Mouse (Mus musculus) hindbrain, embryonic 11.5 days (tissue): ENCODE measurements around the gene Zmym5. TPM values are rescaled to one million over a fixed set of nuclear protein-coding genes. Genes with fewer than 3 reads are reported as not detected.
"Not testable (repeated sequence)": the region's sequence is repeated elsewhere in the genome, so short reads cannot be mapped to it uniquely, and the experiment has no call there.

Experiments
- ATAC-seq: fragments of 200-750 bp; cut with Nextera tagmentation; 2 replicates; pipeline ENCODE4 v1.8.0; 2017; ENCODE audit warnings: mild to moderate bottlenecking, moderate TSS enrichment, moderate library complexity; ENCODE audit not compliant: low FRiP score
- DNase-seq: peaks from one replicate; pipeline ENCODE4 v3.0.0-alpha.2; 2015; ENCODE audit warnings: low spot score
- H3K27ac ChIP-seq: fragments of 300-500 bp; sonication (generic); 2 replicates; pipeline ENCODE4 v1.5.1; 2014; ENCODE audit warnings: mild to moderate bottlenecking, low read depth, low read length
- H3K27me3 ChIP-seq: fragments of 300-500 bp; sonication (generic); 2 replicates; pipeline ENCODE4 v1.6.1; 2014; ENCODE audit warnings: mild to moderate bottlenecking, low read length, moderate library complexity, mixed read lengths; ENCODE audit not compliant: control insufficient read depth, insufficient read depth
- H3K36me3 ChIP-seq: fragments of 300-500 bp; sonication (generic); 2 replicates; pipeline ENCODE4 v1.6.1; 2014; ENCODE audit warnings: mild to moderate bottlenecking, low read length, moderate library complexity, mixed read lengths; ENCODE audit not compliant: control insufficient read depth, insufficient read depth
- H3K4me1 ChIP-seq: fragments of 300-500 bp; sonication (generic); replicated peaks from 2 replicates; pipeline ENCODE4 v1.6.1; 2014; ENCODE audit warnings: low read length, mixed read lengths; ENCODE audit not compliant: control insufficient read depth, insufficient read depth
- H3K4me2 ChIP-seq: fragments of 300-500 bp; sonication (generic); replicated peaks from 2 replicates; pipeline ENCODE4 v1.6.1; 2014; ENCODE audit warnings: mild to moderate bottlenecking, low read depth, low read length
- H3K4me3 ChIP-seq: fragments of 300-500 bp; sonication (generic); 2 replicates; pipeline ENCODE4 v1.5.1; 2014; ENCODE audit warnings: low read depth, low read length
- H3K9ac ChIP-seq: fragments of 300-500 bp; sonication (generic); 2 replicates; pipeline ENCODE4 v1.6.1; 2014; ENCODE audit warnings: low read depth, low read length
- H3K9me3 ChIP-seq: fragments of 300-500 bp; sonication (generic); 2 replicates; pipeline ENCODE4 v1.6.1; 2016; ENCODE audit warnings: low read length; ENCODE audit not compliant: control insufficient read depth
- WGBS: fragments of 180-500 bp; shearing (Covaris S2); extraction: QIAGEN DNeasy Blood & Tissue Kit; methylation state at CpG from one replicate; pipeline ENCODE4 v1.1.7; 2014; 5-methylcytosine and 5-hydroxymethylcytosine counted together
- polyA plus RNA-seq: library from polyadenylated mRNA; unstranded; fragments of >200 nt; fragmentation: Nextera tagmentation; extraction: Ambion mirVana; gene quantifications from 2 replicates; pipeline ENCODE4 v1.2.1, GENCODE M21; 2014

Zmym5 gene
- polyA plus RNA-seq, 1 experiment from 2014 or later, result 29.4 TPM

DNA sequence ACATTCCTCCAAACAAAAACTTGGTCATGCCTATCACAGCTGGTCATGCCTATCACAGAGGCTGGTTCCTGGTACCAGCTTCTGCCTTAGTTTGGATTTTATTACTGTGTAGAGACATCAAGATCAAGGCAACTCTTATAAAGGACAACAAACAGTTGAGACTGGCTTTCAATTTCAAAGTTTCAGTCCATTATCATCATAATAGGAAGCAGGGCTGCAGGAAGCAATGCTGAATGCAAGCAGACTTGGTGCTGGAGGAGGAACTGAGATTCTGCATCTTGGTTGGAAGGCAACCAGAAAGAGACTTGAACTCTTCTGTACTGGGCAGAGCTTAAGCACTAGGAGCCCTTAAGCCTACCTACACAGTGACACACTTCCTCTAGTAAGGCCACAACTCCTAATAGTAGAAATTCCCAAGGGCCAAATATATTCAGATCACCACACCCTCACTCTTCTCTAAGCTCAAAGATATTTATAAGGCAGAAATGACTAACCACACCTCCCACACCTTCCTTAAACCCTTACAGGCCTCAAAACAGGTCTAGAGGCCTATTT lies 19.1 kb upstream of the Zmym5 start:
- ATAC-seq, result no peak
- Histone ChIP-seq H3K27me3 (no peaks in the 10 kb centered on the region), H3K9ac (no peak overlapping the region), H3K9me3 (0 out of 2 replicates have a peak, but pooled peaks cover 2% of the 10 kb centered on the region), H3K36me3 (no peaks in the 10 kb centered on the region), H3K4me1 (no peaks in the 10 kb centered on the region), H3K4me3 (no peak overlapping the region), H3K4me2 (no peak overlapping the region), H3K27ac (no peak overlapping the region)
- DNase-seq, result no peak

DNA sequence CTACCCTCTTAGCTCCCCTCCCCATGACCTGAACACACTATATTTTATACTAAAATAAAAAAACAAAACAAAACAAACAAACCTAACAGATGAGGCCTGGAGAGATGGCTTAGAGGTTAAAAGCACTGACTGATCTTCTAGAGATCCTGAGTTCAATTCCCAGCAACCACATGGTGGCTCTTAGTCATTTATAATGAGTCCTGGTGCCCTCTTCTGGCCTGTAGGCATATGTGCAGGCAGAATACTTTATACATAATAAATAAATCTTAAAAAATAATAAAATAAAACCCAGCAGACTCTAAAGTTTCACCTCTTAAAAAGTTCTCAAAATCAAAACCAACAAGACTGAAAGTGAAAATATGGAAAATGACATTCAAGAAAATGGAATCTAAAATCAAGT lies 13.0 kb upstream of the Zmym5 start:
- H3K4me2 ChIP-seq, result no peak overlapping the region
- H3K27me3 ChIP-seq, result no peaks in the 10 kb centered on the region
- no peak overlapping the region for H3K4me3 ChIP-seq
- DNase-seq (no peak), ATAC-seq (no peak)
- H3K36me3 ChIP-seq, result no peaks in the 10 kb centered on the region
- H3K9ac ChIP-seq, result no peak overlapping the region
- no peaks in the 10 kb centered on the region for H3K9me3 ChIP-seq
- no peak overlapping the region for H3K27ac ChIP-seq
- no peaks in the 10 kb centered on the region for H3K4me1 ChIP-seq

DNA sequence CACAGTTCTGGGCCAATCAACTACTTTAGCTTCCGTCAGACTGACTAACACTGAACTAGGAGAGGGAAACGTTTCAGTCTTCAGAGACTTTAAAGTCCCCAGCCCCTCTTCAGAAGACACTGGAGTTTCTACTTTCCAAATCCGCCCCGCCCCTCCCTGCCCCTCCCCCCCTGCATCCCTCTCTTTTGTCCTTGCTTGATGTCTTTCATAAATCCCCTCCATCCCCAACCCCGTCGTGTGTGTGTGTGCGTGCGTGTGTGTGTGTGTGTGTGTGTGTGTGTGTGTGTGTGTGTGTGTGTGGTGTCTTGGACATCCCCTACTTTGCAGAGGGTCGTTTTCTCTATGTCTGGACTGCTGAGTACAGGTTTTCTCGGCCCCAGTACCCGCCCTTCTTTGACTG lies 6.1 kb upstream of the Zmym5 start:
- DNase-seq (peak; percentile 22), ATAC-seq (no peak)
- H3K4me3 ChIP-seq, result no peak overlapping the region
- H3K36me3 ChIP-seq, result no peaks in the 10 kb centered on the region
- no peak overlapping the region for H3K9ac ChIP-seq
- H3K27ac ChIP-seq, result no peak overlapping the region
- no peaks in the 10 kb centered on the region for H3K4me1 ChIP-seq
- H3K27me3 ChIP-seq, result no peaks in the 10 kb centered on the region
- H3K9me3 ChIP-seq, result no peaks in the 10 kb centered on the region
- 19% methylated on average over 9 of the region's 11 CpGs for WGBS
- no peak overlapping the region for H3K4me2 ChIP-seq

DNA sequence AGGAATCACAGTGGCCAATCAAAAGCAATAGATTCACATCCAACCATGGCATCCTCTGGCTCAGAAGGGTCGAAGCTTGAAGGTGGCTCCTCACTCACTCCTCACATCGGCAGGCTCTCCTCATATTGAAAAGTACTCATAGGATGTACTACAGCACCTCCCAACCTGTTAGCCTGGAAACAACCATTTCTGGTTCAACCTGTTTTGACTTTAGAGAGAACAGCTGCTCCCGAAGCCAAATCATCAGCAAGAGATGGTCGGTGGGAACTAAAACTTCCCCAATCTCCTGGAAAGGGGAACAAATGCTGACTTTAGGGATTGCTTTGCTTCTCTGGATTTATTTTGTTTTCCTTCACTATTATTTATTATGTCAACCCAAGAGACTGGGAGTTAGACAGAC lies 5.6 kb upstream of the Zmym5 start:
- DNase-seq, result no peak
- Histone ChIP-seq H3K4me3 (no peak overlapping the region), H3K36me3 (no peaks in the 10 kb centered on the region), H3K4me1 (no peaks in the 10 kb centered on the region), H3K9ac (no peak overlapping the region), H3K9me3 (no peaks in the 10 kb centered on the region), H3K27me3 (no peaks in the 10 kb centered on the region), H3K4me2 (no peak overlapping the region), H3K27ac (no peak overlapping the region)
- 77% methylated on average over 4 of the region's 4 CpGs for WGBS
- no peak for ATAC-seq

DNA sequence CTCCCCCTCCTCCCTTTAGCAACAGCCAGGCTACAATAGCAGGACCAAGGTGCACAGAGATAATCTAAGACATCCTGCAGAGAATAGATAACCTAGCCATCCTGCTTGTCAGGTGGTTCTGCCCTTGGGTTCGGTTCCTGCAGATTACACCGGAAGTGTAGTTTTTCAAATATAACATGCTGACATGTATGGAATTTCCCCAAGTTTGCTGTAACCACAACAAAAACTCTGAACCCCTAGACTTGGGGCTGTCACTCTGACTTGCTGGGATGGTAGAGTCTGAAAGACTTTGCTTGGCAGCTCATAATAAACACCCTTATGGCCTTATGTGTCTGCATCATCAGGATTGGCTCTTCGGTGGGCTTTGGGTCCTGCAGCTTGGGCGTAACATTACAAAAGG lies 5.0 kb upstream of the Zmym5 start:
- DNase-seq (no peak), ATAC-seq (no peak)
- Histone ChIP-seq H3K27me3 (no peaks in the 10 kb centered on the region), H3K4me2 (no peak overlapping the region), H3K27ac (no peak overlapping the region), H3K4me3 (no peak overlapping the region), H3K36me3 (no peaks in the 10 kb centered on the region), H3K4me1 (no peaks in the 10 kb centered on the region), H3K9me3 (no peaks in the 10 kb centered on the region), H3K9ac (no peak overlapping the region)
- WGBS, result 97% methylated on average over 4 of the region's 4 CpGs

DNA sequence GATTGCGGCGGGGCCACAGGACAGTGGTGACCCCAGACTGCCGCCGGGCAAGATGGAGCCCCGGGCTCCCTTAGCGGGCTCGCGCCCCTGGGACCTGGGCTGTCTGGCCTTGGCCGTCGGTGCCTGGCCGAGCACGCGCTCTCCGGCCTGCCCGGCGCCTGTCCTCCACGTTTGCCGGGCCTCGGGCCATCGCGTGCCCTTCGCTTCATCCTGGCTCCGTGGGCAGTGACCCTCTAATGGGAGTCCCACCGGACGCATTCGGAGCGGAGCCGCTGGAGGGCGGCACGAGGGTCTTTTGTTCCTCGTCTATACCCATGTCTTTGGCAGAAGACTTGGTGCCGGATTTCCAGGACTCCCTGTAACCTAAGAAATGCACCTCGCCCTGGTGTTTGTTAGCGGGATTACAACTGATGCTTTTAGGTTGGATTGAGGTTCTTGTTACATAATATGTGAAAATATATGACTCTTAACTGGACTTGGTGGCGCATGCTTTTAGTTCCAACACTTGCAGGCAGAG lies 1.1 kb upstream of the Zmym5 start:
- peak overlapping the region; percentile 78 for H3K9ac ChIP-seq
- H3K27ac ChIP-seq, result peak overlapping the region; percentile 89
- no peaks in the 10 kb centered on the region for H3K9me3 ChIP-seq
- peak overlapping the region; percentile 46 for H3K4me2 ChIP-seq
- no peaks in the 10 kb centered on the region for H3K36me3 ChIP-seq
- H3K4me3 ChIP-seq, result peak overlapping the region; percentile 55
- WGBS, result under 1% methylated on average over 35 of the region's 35 CpGs
- no peaks in the 10 kb centered on the region for H3K4me1 ChIP-seq
- ATAC-seq, result peak; percentile 57
- DNase-seq, result peak; percentile 85
- no peaks in the 10 kb centered on the region for H3K27me3 ChIP-seq

DNA sequence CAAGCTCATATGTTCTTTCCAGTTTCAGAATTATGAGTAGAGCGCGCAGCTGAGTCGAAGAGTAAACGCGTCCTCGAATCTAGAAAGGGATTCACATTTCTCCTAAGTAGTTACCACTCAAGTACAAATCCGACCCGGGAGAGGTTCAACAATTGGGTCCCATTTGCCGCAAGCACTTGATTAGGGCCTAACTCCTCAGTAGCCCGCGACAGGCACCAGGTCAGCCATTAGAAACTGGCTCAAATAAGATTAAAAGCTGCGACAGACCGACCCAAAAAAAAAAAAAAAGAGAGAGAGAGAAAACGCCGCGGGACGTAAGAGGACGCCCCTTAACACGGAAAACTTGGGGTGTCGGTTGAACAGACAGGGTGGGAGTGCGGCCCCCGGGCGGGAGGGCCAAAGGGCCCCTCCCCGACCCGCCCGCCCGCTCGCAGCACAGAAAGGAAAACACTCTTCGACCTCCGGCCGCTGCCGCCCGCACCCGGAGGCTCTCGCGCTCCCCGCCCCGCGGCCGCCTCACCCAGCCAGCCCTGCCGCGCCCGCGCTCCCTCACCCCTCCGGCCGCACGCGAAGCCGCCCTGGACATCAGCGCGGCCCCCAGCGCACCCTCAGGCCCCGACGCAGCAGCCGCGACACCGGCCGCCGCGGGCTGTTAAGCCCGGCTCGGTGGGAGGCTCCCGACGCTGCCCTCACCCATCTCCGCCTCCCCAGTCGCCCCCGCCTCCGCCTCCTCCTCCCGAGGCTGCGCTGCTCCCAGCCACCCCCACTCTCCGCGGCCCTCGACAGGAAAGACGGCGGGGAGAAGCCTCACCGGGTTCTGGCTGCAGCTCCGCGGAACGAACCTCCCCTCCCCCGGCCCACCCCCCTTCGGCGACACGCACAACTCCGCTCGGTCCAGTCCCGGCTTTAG lies 480 bp downstream of the Zmym5 start:
- not testable (repeated sequence) for H3K4me1 ChIP-seq, H3K36me3 ChIP-seq, H3K27me3 ChIP-seq, ATAC-seq, H3K9me3 ChIP-seq
- H3K27ac ChIP-seq, result peak overlapping the region; percentile 89
- peak overlapping the region; percentile 50 for H3K4me2 ChIP-seq
- WGBS, result 1% methylated on average over 24 of the region's 86 CpGs
- peak; percentile 51 for DNase-seq
- peak overlapping the region; percentile 70 for H3K9ac ChIP-seq
- peak overlapping the region; percentile 71 for H3K4me3 ChIP-seq

DNA sequence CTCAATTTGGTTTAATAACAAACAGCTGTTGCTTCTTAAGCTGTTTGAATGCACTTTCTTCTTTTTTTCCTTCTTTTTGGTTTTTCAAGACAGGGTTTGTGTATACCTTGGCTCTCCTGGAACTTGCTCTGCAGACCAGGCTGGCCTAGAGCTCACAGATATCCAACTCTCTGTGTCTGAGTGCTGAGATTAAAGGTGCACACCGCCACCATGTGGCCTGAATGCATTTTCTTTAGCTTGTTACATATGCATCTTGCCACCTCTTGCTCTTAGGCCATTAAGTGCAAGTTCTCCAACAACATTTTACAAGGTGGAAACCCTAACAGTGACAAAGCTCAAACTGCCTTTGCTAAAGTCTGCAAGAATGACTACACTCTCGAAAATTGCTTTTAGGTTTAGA lies 18.3 kb downstream of the Zmym5 start:
- DNase-seq, result peak; percentile 69
- Histone ChIP-seq H3K4me1 (no peaks in the 10 kb centered on the region), H3K27me3 (no peaks in the 10 kb centered on the region), H3K9ac (no peak overlapping the region), H3K27ac (no peak overlapping the region), H3K36me3 (peaks cover 6% of the 10 kb centered on the region; the same call in 1 of the 2 replicates), H3K4me3 (no peak overlapping the region), H3K9me3 (no peaks in the 10 kb centered on the region), H3K4me2 (no peak overlapping the region)
- ATAC-seq, result no peak
- WGBS, result 44% methylated on average over 2 of the region's 2 CpGs

DNA sequence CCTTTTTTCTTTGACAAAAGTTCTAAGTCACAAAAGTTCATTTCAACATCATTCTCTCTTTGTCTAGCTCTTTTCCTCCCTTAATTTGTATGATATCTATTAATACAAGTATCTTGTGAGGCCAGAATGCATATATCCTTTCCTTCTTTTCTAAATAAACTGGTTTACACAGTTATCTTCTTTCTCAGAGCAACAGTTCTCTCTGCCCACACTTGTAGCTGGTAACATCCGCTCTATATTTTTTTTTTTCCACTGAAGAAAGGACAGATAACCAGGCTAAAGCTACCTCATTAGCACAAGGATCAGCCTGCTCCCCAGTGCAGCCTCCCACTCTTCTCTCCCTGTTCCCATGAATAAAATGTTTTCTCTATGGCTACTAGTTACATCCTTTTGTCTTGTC lies 26.9 kb downstream of the Zmym5 start:
- DNase-seq, result no peak
- H3K4me1 ChIP-seq, result no peaks in the 10 kb centered on the region
- no peak overlapping the region for H3K4me2 ChIP-seq
- no peaks in the 10 kb centered on the region for H3K36me3 ChIP-seq
- no peak overlapping the region for H3K4me3 ChIP-seq
- no peak overlapping the region for H3K27ac ChIP-seq
- H3K27me3 ChIP-seq, result no peaks in the 10 kb centered on the region
- WGBS, result 94% methylated on average over 1 of the region's 1 CpGs
- no peak overlapping the region for H3K9ac ChIP-seq
- no peaks in the 10 kb centered on the region for H3K9me3 ChIP-seq
- no peak for ATAC-seq
